Mouse (Mus musculus): ENCODE measurements around the gene Slu7. TPM values are rescaled to one million over a fixed set of nuclear protein-coding genes. Genes with fewer than 3 reads are reported as not detected.

The Slu7 gene
- polyA plus RNA-seq, 1 experiment from 2014 or later = 56.0 TPM

DNA sequence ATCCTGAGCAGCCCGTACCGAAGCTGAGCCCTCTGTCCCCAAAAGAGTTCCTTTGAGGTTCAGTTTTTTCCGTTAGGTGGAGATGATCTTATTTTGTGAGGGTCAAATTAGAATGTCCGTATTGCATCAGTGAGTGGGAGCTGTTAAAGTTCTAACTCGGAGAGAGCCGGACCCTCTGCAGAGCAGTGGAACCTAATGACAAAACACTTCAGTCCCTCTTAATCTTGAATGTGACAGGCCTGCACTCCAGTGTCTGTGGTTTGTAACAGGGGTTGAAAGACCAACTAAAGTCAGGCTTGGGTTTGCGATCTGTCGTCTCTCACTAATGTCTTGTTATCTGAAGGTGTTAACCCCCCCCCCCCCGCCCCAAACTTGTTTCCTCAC is 472 bp downstream of the Slu7 start:
- 0 out of 2 replicates have a peak, but pooled peaks cover 2% of the 10 kb centered on the region for H3K4me1 ChIP-seq (ENCODE audit: insufficient read depth, low read depth, low read length)
- no peak for TF ChIP-seq CTCF (IDR thresholded peaks at IDR 0.05)
- peak overlapping the region; percentile 86 for H3K4me3 ChIP-seq (ENCODE audit: low read depth, low read length)
- no peak for DNase-seq (ENCODE audit: low spot score)
- H3K36me3 ChIP-seq (ENCODE audit: insufficient read depth, low read length) = peaks cover 11% of the 10 kb centered on the region; the same call in 1 of the 2 replicates
- H3K4me2 ChIP-seq (replicated peaks; ENCODE audit: low read depth, low read length) = peak overlapping the region; percentile 61
- ATAC-seq = peak; percentile 47
- WGBS = 4% methylated on average over 9 of the region's 9 CpGs
- H3K27ac ChIP-seq (ENCODE audit: low read length) = peak overlapping the region; percentile 78
- H3K9ac ChIP-seq (replicated peaks; ENCODE audit: low read depth) = peak overlapping the region; percentile 75
- no peaks in the 10 kb centered on the region for H3K27me3 ChIP-seq (replicated peaks; ENCODE audit: insufficient read depth, low read length)
- no peaks in the 10 kb centered on the region for H3K9me3 ChIP-seq (ENCODE audit: low read length)

DNA sequence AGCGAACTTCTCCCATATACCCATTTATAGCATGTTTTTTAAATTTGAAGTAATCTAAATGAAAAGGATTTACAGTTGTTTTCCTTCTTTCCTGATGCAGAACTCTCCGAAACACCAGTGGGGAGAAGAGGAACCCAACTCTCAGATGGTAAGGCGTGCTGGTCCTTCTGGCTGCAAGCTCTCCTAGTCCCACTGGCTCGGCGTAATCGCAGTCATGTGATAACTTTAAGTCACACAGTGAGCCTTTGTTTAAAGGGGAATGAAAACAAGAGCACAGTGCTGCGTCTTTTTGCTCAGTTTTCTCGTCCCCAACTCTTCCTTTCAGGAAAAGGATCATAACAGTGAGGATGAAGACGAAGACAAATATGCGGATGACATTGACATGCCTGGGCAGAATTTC is 7.6 kb downstream of the Slu7 start:
- Histone ChIP-seq H3K4me1 (ENCODE audit: insufficient read depth, low read depth, low read length) (no peaks in the 10 kb centered on the region), H3K4me3 (ENCODE audit: low read depth, low read length) (no peak overlapping the region), H3K4me2 (replicated peaks; ENCODE audit: low read depth, low read length) (no peak overlapping the region), H3K27me3 (replicated peaks; ENCODE audit: insufficient read depth, low read length) (no peaks in the 10 kb centered on the region), H3K9me3 (ENCODE audit: low read length) (no peaks in the 10 kb centered on the region), H3K9ac (replicated peaks; ENCODE audit: low read depth) (no peak overlapping the region), H3K27ac (ENCODE audit: low read length) (no peak overlapping the region), H3K36me3 (ENCODE audit: insufficient read depth, low read length) (peaks cover 62% of the 10 kb centered on the region)
- 92% methylated on average over 10 of the region's 10 CpGs for WGBS
- TF ChIP-seq EP300 (IDR thresholded peaks at IDR 0.05) (no peak), CTCF (IDR thresholded peaks at IDR 0.05) (no peak)
- ATAC-seq (no peak), DNase-seq (ENCODE audit: low spot score) (no peak)

DNA sequence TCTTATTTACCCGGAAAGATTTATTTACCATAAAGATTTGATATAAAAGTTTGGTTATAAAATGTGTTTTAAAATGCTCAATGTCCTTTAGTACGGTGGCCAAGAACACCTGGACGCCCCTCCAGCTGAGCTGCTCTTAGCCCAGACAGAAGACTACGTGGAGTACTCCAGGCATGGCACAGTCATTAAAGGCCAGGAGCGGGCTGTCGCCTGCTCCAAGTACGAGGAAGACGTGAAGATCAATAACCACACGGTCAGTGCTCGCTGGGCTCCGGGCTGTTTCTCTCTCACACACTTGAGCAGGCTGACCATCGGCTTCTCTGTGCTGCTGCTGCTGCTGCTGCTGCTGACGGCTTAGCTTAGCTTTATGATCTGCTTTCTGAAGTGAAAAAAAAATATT is 9.6 kb downstream of the Slu7 start:
- H3K27me3 ChIP-seq (replicated peaks; ENCODE audit: insufficient read depth, low read length) = no peaks in the 10 kb centered on the region
- no peak overlapping the region for H3K9ac ChIP-seq (replicated peaks; ENCODE audit: low read depth)
- ATAC-seq (no peak), DNase-seq (ENCODE audit: low spot score) (no peak)
- H3K4me1 ChIP-seq (ENCODE audit: insufficient read depth, low read depth, low read length) = no peaks in the 10 kb centered on the region
- TF ChIP-seq CTCF (IDR thresholded peaks at IDR 0.05) (no peak), EP300 (IDR thresholded peaks at IDR 0.05) (no peak)
- 92% methylated on average over 13 of the region's 13 CpGs for WGBS
- H3K36me3 ChIP-seq (ENCODE audit: insufficient read depth, low read length) = peaks cover 72% of the 10 kb centered on the region
- H3K4me3 ChIP-seq (ENCODE audit: low read depth, low read length) = no peak overlapping the region
- no peak overlapping the region for H3K4me2 ChIP-seq (replicated peaks; ENCODE audit: low read depth, low read length)
- no peaks in the 10 kb centered on the region for H3K9me3 ChIP-seq (ENCODE audit: low read length)
- no peak overlapping the region for H3K27ac ChIP-seq (ENCODE audit: low read length)

DNA sequence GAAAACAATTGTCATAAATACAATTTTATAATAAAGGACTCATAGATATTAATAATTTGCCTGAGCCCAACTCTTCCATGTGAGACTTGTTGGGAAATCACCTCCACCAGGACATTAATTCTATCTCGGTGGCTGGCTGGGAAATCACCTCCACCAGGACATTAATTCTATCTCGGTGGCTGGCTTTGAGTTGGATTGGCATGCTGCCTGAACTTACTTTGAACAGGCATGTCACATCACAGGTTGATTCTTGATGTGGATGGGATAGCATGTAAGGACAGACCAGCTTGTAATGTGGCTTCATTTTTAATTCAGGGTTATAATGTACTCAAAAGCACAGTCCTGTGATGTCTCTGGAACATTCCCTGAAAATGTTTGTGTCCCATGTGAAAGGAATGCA is 16.4 kb downstream of the Slu7 start:
- no peaks in the 10 kb centered on the region for H3K27me3 ChIP-seq (replicated peaks; ENCODE audit: insufficient read depth, low read length)
- 71% methylated on average over 2 of the region's 2 CpGs for WGBS
- H3K9me3 ChIP-seq (ENCODE audit: low read length) = no peaks in the 10 kb centered on the region
- H3K4me2 ChIP-seq (replicated peaks; ENCODE audit: low read depth, low read length) = no peak overlapping the region
- DNase-seq (ENCODE audit: low spot score) (no peak), ATAC-seq (no peak)
- H3K4me1 ChIP-seq (ENCODE audit: insufficient read depth, low read depth, low read length) = no peaks in the 10 kb centered on the region
- H3K4me3 ChIP-seq (ENCODE audit: low read depth, low read length) = no peak overlapping the region
- no peak overlapping the region for H3K9ac ChIP-seq (replicated peaks; ENCODE audit: low read depth)
- no peak overlapping the region for H3K27ac ChIP-seq (ENCODE audit: low read length)
- peaks cover 23% of the 10 kb centered on the region for H3K36me3 ChIP-seq (ENCODE audit: insufficient read depth, low read length)
- TF ChIP-seq CTCF (IDR thresholded peaks at IDR 0.05) = no peak
- TF ChIP-seq EP300 (IDR thresholded peaks at IDR 0.05) = no peak

DNA sequence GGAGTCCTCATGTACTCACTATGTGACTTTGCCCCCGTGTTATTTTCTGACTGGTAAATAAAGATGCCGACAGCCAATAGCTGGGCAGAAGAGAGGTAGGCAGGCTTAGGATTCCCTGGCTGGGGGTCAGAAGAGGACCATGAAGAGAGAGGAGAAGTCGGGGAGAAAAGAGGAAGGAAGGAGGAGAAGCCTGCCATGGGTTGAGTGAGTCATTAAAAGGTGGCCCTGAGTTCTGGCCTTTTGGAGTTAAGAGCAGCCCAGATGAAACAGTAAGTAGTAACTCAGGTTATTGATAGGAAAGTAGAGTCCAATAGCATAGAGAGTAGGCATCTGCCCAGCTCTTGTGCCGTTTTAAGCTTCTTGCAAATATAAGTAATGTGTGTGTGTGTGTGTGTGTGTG is 17.8 kb downstream of the Slu7 start:
- Histone ChIP-seq H3K4me2 (replicated peaks; ENCODE audit: low read depth, low read length) (no peak overlapping the region), H3K9me3 (ENCODE audit: low read length) (no peaks in the 10 kb centered on the region), H3K27ac (ENCODE audit: low read length) (no peak overlapping the region), H3K36me3 (ENCODE audit: insufficient read depth, low read length) (peaks cover 11% of the 10 kb centered on the region), H3K4me1 (ENCODE audit: insufficient read depth, low read depth, low read length) (no peaks in the 10 kb centered on the region), H3K27me3 (replicated peaks; ENCODE audit: insufficient read depth, low read length) (no peaks in the 10 kb centered on the region), H3K4me3 (ENCODE audit: low read depth, low read length) (no peak overlapping the region), H3K9ac (replicated peaks; ENCODE audit: low read depth) (no peak overlapping the region)
- ATAC-seq (no peak), DNase-seq (ENCODE audit: low spot score) (no peak)
- no peak for TF ChIP-seq CTCF (IDR thresholded peaks at IDR 0.05)
- no peak for TF ChIP-seq EP300 (IDR thresholded peaks at IDR 0.05)
- 47% methylated on average over 4 of the region's 4 CpGs for WGBS

DNA sequence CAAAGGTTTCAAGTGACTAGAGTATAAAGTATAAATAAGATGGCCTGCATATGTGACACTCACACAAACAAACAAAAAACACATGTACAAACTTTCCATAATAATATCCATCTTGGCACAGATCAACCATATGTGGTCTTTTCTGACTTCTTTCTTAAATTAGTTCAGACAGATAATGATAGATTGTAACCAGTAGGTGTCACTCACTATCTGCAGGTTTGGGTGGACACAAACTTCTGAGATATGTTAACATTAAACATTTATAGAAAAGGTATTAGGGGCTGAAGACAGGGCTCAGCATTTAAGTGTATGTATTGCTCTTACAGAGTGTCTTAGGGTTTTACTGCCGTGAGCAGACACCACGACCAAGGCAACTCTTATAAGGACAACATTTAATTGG is 18.7 kb downstream of the Slu7 start:
- Histone ChIP-seq H3K27ac (ENCODE audit: low read length) (no peak overlapping the region), H3K4me2 (replicated peaks; ENCODE audit: low read depth, low read length) (no peak overlapping the region), H3K36me3 (ENCODE audit: insufficient read depth, low read length) (peaks cover 4% of the 10 kb centered on the region), H3K4me3 (ENCODE audit: low read depth, low read length) (no peak overlapping the region), H3K9ac (replicated peaks; ENCODE audit: low read depth) (no peak overlapping the region), H3K27me3 (replicated peaks; ENCODE audit: insufficient read depth, low read length) (no peaks in the 10 kb centered on the region), H3K9me3 (ENCODE audit: low read length) (no peaks in the 10 kb centered on the region), H3K4me1 (ENCODE audit: insufficient read depth, low read depth, low read length) (no peaks in the 10 kb centered on the region)
- ATAC-seq (no peak), DNase-seq (ENCODE audit: low spot score) (peak; percentile 41)
- TF ChIP-seq CTCF (IDR thresholded peaks at IDR 0.05) = peak; percentile 59
- TF ChIP-seq EP300 (IDR thresholded peaks at IDR 0.05) = no peak
- WGBS = 56% methylated on average over 2 of the region's 2 CpGs

DNA sequence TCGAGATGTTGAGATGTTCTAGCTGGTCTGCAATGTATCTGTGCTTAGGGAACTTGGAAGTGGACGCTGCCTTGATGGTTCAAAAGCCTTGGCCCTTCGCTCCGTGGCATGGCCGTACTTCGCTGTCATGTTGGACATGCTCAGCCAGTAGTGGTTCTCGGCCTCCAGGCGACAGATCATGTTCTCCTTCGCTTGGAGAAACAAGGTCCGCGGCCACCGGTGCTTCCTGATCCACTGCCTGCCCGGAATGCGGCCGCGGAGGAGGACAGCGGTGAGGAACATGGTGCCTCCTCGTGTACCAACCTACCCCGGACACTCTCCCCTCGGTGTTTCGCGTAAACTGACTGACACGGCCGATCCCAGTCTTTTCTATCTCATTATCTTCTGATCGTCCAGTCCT is 29.7 kb downstream of the Slu7 start:
- TF ChIP-seq CTCF (IDR thresholded peaks at IDR 0.05) = no peak
- no peak for TF ChIP-seq EP300 (IDR thresholded peaks at IDR 0.05)
- ATAC-seq (no peak), DNase-seq (ENCODE audit: low spot score) (no peak)
- Histone ChIP-seq H3K4me1 (ENCODE audit: insufficient read depth, low read depth, low read length) (no peaks in the 10 kb centered on the region), H3K27me3 (replicated peaks; ENCODE audit: insufficient read depth, low read length) (no peaks in the 10 kb centered on the region), H3K9ac (replicated peaks; ENCODE audit: low read depth) (no peak overlapping the region), H3K27ac (ENCODE audit: low read length) (no peak overlapping the region), H3K36me3 (ENCODE audit: insufficient read depth, low read length) (no peaks in the 10 kb centered on the region), H3K9me3 (ENCODE audit: low read length) (no peaks in the 10 kb centered on the region), H3K4me3 (ENCODE audit: low read depth, low read length) (no peak overlapping the region), H3K4me2 (replicated peaks; ENCODE audit: low read depth, low read length) (no peak overlapping the region)
- WGBS = 92% methylated on average over 25 of the region's 25 CpGs
